Mouse (Mus musculus) CH12.LX (cell line): ENCODE results near the gene Stard8. TPM values are rescaled to one million over a fixed set of nuclear protein-coding genes. Genes with fewer than 3 reads are reported as not detected.

Experiments used
- DNase-seq: peaks from one replicate; pipeline ENCODE4 v3.0.0-alpha.2; 2013; ENCODE audit errors: extremely low read depth
- H3K27ac ChIP-seq: 2 replicates; pipeline ENCODE4 v1.5.1; 2012; ENCODE audit warnings: low read depth, mild to moderate bottlenecking, control low read depth, moderate library complexity; ENCODE audit not compliant: insufficient read depth
- H3K27me3 ChIP-seq: replicated peaks from 2 replicates; pipeline ENCODE3; 2012; ENCODE audit warnings: inconsistent platforms
- H3K36me3 ChIP-seq, 2 experiments: replicated peaks in 1 of 2; 2 replicates each; pipeline versions ENCODE3 to v1.6.1; 2012; ENCODE audit warnings: inconsistent platforms in 1 of 2, low read length in 1 of 2, mild to moderate bottlenecking in 1 of 2, mixed read lengths in 1 of 2, moderate library complexity in 1 of 2; ENCODE audit not compliant: control insufficient read depth in 1 of 2, insufficient read depth in 1 of 2
- H3K4me1 ChIP-seq, 2 experiments: 2 replicates each; pipeline ENCODE4 v1.6.1; 2012; ENCODE audit warnings: inconsistent platforms in 1 of 2, moderate library complexity in 1 of 2; ENCODE audit not compliant: insufficient read depth in 2 of 2, control insufficient read depth in 1 of 2
- H3K4me2 ChIP-seq: 2 replicates; pipeline ENCODE4 v1.6.1; 2012; ENCODE audit warnings: low read depth, mild to moderate bottlenecking, control low read depth; ENCODE audit not compliant: poor library complexity, insufficient read depth, severe bottlenecking
- H3K4me3 ChIP-seq, 3 experiments: fragments of 150-350 bp in 1 of 3; sonication (generic) in 1 of 3; replicated peaks in 1 of 3; 2 replicates each; pipeline versions ENCODE3 to v1.5.1; 2011 to 2012; ENCODE audit warnings: low read depth in 2 of 3, low read length in 2 of 3, mild to moderate bottlenecking in 2 of 3, moderate library complexity in 2 of 3, control low read depth in 1 of 3, improper control_type of control experiment in 1 of 3, inconsistent platforms in 1 of 3, mixed read lengths in 1 of 3; ENCODE audit not compliant: poor library complexity in 1 of 3
- H3K79me2 ChIP-seq: replicated peaks from 2 replicates; pipeline ENCODE4 v1.6.1; 2012; ENCODE audit warnings: mild to moderate bottlenecking, moderate library complexity; ENCODE audit not compliant: control insufficient read depth, poor library complexity, insufficient read depth, severe bottlenecking; ENCODE audit errors: extremely low read depth
- H3K9ac ChIP-seq: 2 replicates; pipeline ENCODE4 v1.6.1; 2012; ENCODE audit warnings: low read depth, mild to moderate bottlenecking, control low read depth, moderate library complexity; ENCODE audit not compliant: insufficient read depth
- H3K9me3 ChIP-seq: replicated peaks from 2 replicates; pipeline ENCODE3; 2012; ENCODE audit warnings: low read length, inconsistent platforms, mixed read lengths
- E2F4 ChIP-seq: IDR thresholded peaks from 2 replicates; pipeline ENCODE4 v1.6.1; 2011; ENCODE audit warnings: low read depth, low read length, improper control_type of control experiment; ENCODE audit not compliant: insufficient replicate concordance
- ELF1 ChIP-seq: IDR thresholded peaks from 2 replicates; pipeline ENCODE4 v1.6.1; 2014; ENCODE audit warnings: low read depth, mild to moderate bottlenecking, inconsistent platforms, low read length, improper control_type of control experiment
- GABPA ChIP-seq: IDR thresholded peaks from 2 replicates; pipeline ENCODE4 v1.6.1; 2012; ENCODE audit warnings: low read depth, low read length, improper control_type of control experiment, inconsistent platforms; ENCODE audit not compliant: insufficient replicate concordance
- HCFC1 ChIP-seq: IDR thresholded peaks from 2 replicates; pipeline ENCODE4 v1.6.1; 2012; ENCODE audit warnings: low read depth, mild to moderate bottlenecking, inconsistent platforms, low read length, improper control_type of control experiment
- JUND ChIP-seq: conservative IDR thresholded peaks from 2 replicates; pipeline ENCODE4 v1.6.1; 2011; ENCODE audit warnings: low read depth, low read length, improper control_type of control experiment
- MAX ChIP-seq: IDR thresholded peaks from 2 replicates; pipeline ENCODE4 v1.6.1; 2011; ENCODE audit warnings: low read length, improper control_type of control experiment
- PAX5 ChIP-seq: IDR thresholded peaks from 2 replicates; pipeline ENCODE4 v1.6.1; 2012; ENCODE audit warnings: low read length, inconsistent platforms, mixed read lengths
- RAD21 ChIP-seq: IDR thresholded peaks from 2 replicates; pipeline ENCODE4 v1.6.1; 2011; ENCODE audit warnings: low read depth, mild to moderate bottlenecking, low read length, improper control_type of control experiment, moderate library complexity
- RCOR1 ChIP-seq: conservative IDR thresholded peaks from 2 replicates; pipeline ENCODE4 v1.6.1; 2012; ENCODE audit warnings: low read depth, mild to moderate bottlenecking, inconsistent platforms, low read length, improper control_type of control experiment
- SIN3A ChIP-seq: IDR thresholded peaks from 2 replicates; pipeline ENCODE4 v1.6.1; 2012; ENCODE audit warnings: low read length, improper control_type of control experiment, inconsistent platforms
- UBTF ChIP-seq: IDR thresholded peaks from 2 replicates; pipeline ENCODE4 v1.6.1; 2012; ENCODE audit warnings: low read depth, mild to moderate bottlenecking, inconsistent platforms, low read length, improper control_type of control experiment, moderate library complexity
- USF2 ChIP-seq: conservative IDR thresholded peaks from 2 replicates; pipeline ENCODE4 v1.6.1; 2011; ENCODE audit warnings: low read depth, low read length, improper control_type of control experiment
- ZMIZ1 ChIP-seq: IDR thresholded peaks from 2 replicates; pipeline ENCODE4 v1.6.1; 2012; ENCODE audit warnings: low read depth, mild to moderate bottlenecking, inconsistent platforms, low read length, improper control_type of control experiment
- ZNF384 ChIP-seq: IDR thresholded peaks from 2 replicates; pipeline ENCODE4 v1.6.1; 2012; ENCODE audit warnings: low read depth, low read length, improper control_type of control experiment, inconsistent platforms
- dilution Hi-C: fragments of 300-500 bp; cut with MboI; formaldehyde crosslinking; loops from 2 replicates; pipeline ENCODE4 v1.14.3; 2020; ENCODE audit warnings: low sequenced_read_pairs; ENCODE audit not compliant: extremely low pct_unique_long_range_greater_than_20kb, extremely low pct_ligation_motif_present
- in situ Hi-C: fragments of 300-500 bp; cut with MboI; formaldehyde crosslinking; loops from 3 replicates; pipeline ENCODE4 v1.14.3; 2019; ENCODE audit warnings: low sequenced_read_pairs, low pct_ligation_motif_present, low pct_unique_long_range_greater_than_20kb, mixed read lengths
- polyA plus RNA-seq: library from polyadenylated mRNA; unstranded; fragments of >175 nt; gene quantifications from 2 replicates; pipeline ENCODE4 v1.2.1, GENCODE M21; 2012; ENCODE audit warnings: low read depth; ENCODE audit not compliant: insufficient read length
- total RNA-seq, 2 experiments: library from RNA; depleted of rRNA; stranded (reverse); fragments of 300-350 nt in 1 of 2; fragments of >200 nt in 1 of 2; gene quantifications; 2 replicates each; pipeline ENCODE4 v1.2.3; 2012 to 2014

Stard8 gene
- total and polyA plus RNA-seq, 3 experiments = 0.17 to 0.35 (median 0.19) TPM

GRCm38 (mm10) chrX:99119510-99119909 lies 116.5 kb downstream of the Stard8 start:
- Histone ChIP-seq H3K79me2 (no peaks in the 10 kb centered on the region), H3K4me3 (no peak overlapping the region), H3K4me1 (no peaks in the 10 kb centered on the region), H3K4me2 (no peak overlapping the region), H3K27ac (no peak overlapping the region), H3K36me3 (no peaks in the 10 kb centered on the region), H3K9ac (no peak overlapping the region), H3K27me3 (no peaks in the 10 kb centered on the region)
- dilution Hi-C loops = no loop called here
- no peak for TF ChIP-seq MAX
- TF ChIP-seq RCOR1 = no peak
- TF ChIP-seq ZMIZ1 = no peak
- TF ChIP-seq E2F4 = no peak
- TF ChIP-seq GABPA = no peak
- TF ChIP-seq ELF1 = no peak
- no peak for TF ChIP-seq SIN3A
- TF ChIP-seq USF2 = no peak
- TF ChIP-seq HCFC1 = no peak
- no peak for TF ChIP-seq UBTF
- TF ChIP-seq PAX5 = no peak
- TF ChIP-seq RAD21 = no peak
- TF ChIP-seq ZNF384 = no peak
- no peak for TF ChIP-seq JUND
- TF ChIP-seq, all 38 proteins: peak for 0
- no peaks in the 10 kb centered on the region for H3K9me3 ChIP-seq
- in situ Hi-C loops = no loop called here
- no peak for DNase-seq

Other genes starting within 250 kb of the Stard8 start
- not detected in 2 replicates for gene Ophn1, start 112.2 kb upstream of the Stard8 start, total RNA-seq (2012; rRNA removed)
- gene Ophn1, start 112.2 kb upstream of the Stard8 start, total RNA-seq (2014; rRNA removed) = not detected in 2 replicates
- not detected in 2 replicates for gene Ophn1, start 112.2 kb upstream of the Stard8 start, polyA plus RNA-seq
- gene Yipf6, start 66.9 kb upstream of the Stard8 start, total RNA-seq (2012; rRNA removed) = 17.3 and 19.4 TPM in 2 replicates
- 28.7 and 30.2 TPM in 2 replicates for gene Yipf6, start 66.9 kb upstream of the Stard8 start, total RNA-seq (2014; rRNA removed)
- gene Yipf6, start 66.9 kb upstream of the Stard8 start, polyA plus RNA-seq = 19.7 and 20.7 TPM in 2 replicates
- gene Efnb1, start 132.9 kb downstream of the Stard8 start, total RNA-seq (2012; rRNA removed) = 1.3 and 1.4 TPM in 2 replicates
- 1.2 and 1.4 TPM in 2 replicates for gene Efnb1, start 132.9 kb downstream of the Stard8 start, total RNA-seq (2014; rRNA removed)
- 1.7 and 1.8 TPM in 2 replicates for gene Efnb1, start 132.9 kb downstream of the Stard8 start, polyA plus RNA-seq